Mouse (Mus musculus) v-Abl transformed pro-B cells (cell line): ENCODE measurements around the gene Ticam1.

ENCODE experiments used
- in situ Hi-C, 2 experiments: fragments of 400-800 bp; cut with MboI; formaldehyde crosslinking; loops; one replicate each; pipeline ENCODE4 v1.15.1; 2025; ENCODE audit not compliant: unreplicated experiment in 2 of 2

Ticam1 gene

GRCm38 (mm10) chr17:56276643-56277566, at the start of gene Ticam1:
Gene Ticam1, minus strand, starts transcription at chr17:56276786.
- in situ Hi-C loops, result loop anchor here (5.0 kb wide), 1 partner anchor 35 kb away; no protein-coding TSS in a partner anchor

GRCm38 (mm10) chr17:56325450-56326152, 49.0 kb upstream of the Ticam1 start, which contains the start of gene Kdm4b:
Gene Kdm4b, plus strand, starts transcription at chr17:56326062.
- in situ Hi-C loops, result no loop called here

GRCm38 (mm10) chr17:56324419-56324818, 47.8 kb upstream of the Ticam1 start:
- in situ Hi-C loops, result no loop called here

- in situ Hi-C loops, result no loop called here
These were observed 32.8 kb upstream of the Ticam1 start for GRCm38 (mm10) chr17:56309191-56309945.

- in situ Hi-C loops, result no loop called here
These were observed 31.5 kb upstream of the Ticam1 start for GRCm38 (mm10) chr17:56308088-56308487.

GRCm38 (mm10) chr17:56305826-56306225, 29.2 kb upstream of the Ticam1 start:
- in situ Hi-C loops, result no loop called here

GRCm38 (mm10) chr17:56305156-56305555, 28.6 kb upstream of the Ticam1 start:
- in situ Hi-C loops, result no loop called here

GRCm38 (mm10) chr17:56304718-56305117, 28.1 kb upstream of the Ticam1 start:
- in situ Hi-C loops, result no loop called here

- in situ Hi-C loops, result no loop called here
These were observed 27.4 kb upstream of the Ticam1 start for GRCm38 (mm10) chr17:56303847-56304586.

- in situ Hi-C loops, result no loop called here
These were observed 26.7 kb upstream of the Ticam1 start, which contains the start of gene Uhrf1 for GRCm38 (mm10) chr17:56303160-56303846. Gene Uhrf1, plus strand, starts transcription at chr17:56303321.

GRCm38 (mm10) chr17:56302363-56302996, 25.9 kb upstream of the Ticam1 start:
- in situ Hi-C loops, result no loop called here

- in situ Hi-C loops, result no loop called here
These were observed 23.6 kb upstream of the Ticam1 start, which contains the start of gene Arrdc5 for GRCm38 (mm10) chr17:56300186-56300585. Gene Arrdc5, minus strand, starts transcription at chr17:56300286.

GRCm38 (mm10) chr17:56298238-56298637, 21.7 kb upstream of the Ticam1 start:
- in situ Hi-C loops, result no loop called here

GRCm38 (mm10) chr17:56296201-56296600, 19.6 kb upstream of the Ticam1 start:
- in situ Hi-C loops, result no loop called here

GRCm38 (mm10) chr17:56294241-56294640, 17.7 kb upstream of the Ticam1 start:
- in situ Hi-C loops, result no loop called here

- in situ Hi-C loops, result no loop called here
These were observed 16.7 kb upstream of the Ticam1 start for GRCm38 (mm10) chr17:56293291-56293690.

GRCm38 (mm10) chr17:56292531-56293222, 16.1 kb upstream of the Ticam1 start, which contains the start of gene Plin3:
Gene Plin3, minus strand, starts transcription at chr17:56292873.
- in situ Hi-C loops, result no loop called here

GRCm38 (mm10) chr17:56291826-56292475, 15.4 kb upstream of the Ticam1 start:
- in situ Hi-C loops, result no loop called here
